In the genomic region with DNA sequence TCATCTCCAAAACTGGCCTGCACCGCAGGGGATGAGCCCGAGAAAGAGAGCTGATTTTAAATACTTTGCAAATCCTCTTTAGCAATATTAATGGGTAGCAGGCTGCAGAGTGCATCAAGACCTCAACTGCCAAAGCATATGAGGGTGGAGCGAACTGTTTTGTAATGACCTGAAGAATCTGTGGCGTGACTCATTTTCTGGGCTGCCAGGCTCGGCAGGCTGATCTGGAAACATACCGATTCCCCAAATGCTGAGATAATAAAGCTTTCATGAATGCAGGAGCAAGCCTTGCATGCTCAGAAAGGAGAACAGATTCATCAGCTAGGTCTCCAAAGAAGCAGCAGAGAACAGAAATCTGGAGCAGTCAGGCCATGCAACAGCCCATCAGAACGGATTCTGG, we compare ENCODE assay signal across 11 mouse cellular contexts.
DNase-seq lines count a peak whose midpoint lies in the region; ATAC-seq lines count a peak whose summit lies in the region.
"Had no signal": no experiment of that assay in that cellular context is flagged by ENCODE, and none has a peak within 500 bp of the region (broad histone marks: within the 10 kb centered on the region; RNA-seq: fewer than 3 reads in every experiment).

No protein-coding gene starts in this region.

- no peaks in the 10 kb centered on the region for H3K9me3 ChIP-seq in midbrain, embryonic 11.5 days (ENCODE audit: control insufficient read depth, low read length)
- H3K9me3 ChIP-seq in midbrain, embryonic 10.5 days (replicated peaks) = no peaks in the 10 kb centered on the region
- no peaks in the 10 kb centered on the region for H3K9me3 ChIP-seq in forebrain, embryonic 13.5 days (replicated peaks)
- H3K9me3 ChIP-seq: forebrain, embryonic 12.5 days had no signal

- H3K36me3 ChIP-seq in midbrain, embryonic 11.5 days (ENCODE audit: control insufficient read depth, insufficient read depth, low read length) = no peaks in the 10 kb centered on the region
- H3K36me3 ChIP-seq in midbrain, embryonic 10.5 days = no peaks in the 10 kb centered on the region
- no peaks in the 10 kb centered on the region for H3K36me3 ChIP-seq in forebrain, embryonic 13.5 days (ENCODE audit: poor library complexity, severe bottlenecking)
- H3K36me3 ChIP-seq: forebrain, embryonic 12.5 days had no signal

- no peaks in the 10 kb centered on the region for H3K27me3 ChIP-seq in midbrain, embryonic 11.5 days (ENCODE audit: control insufficient read depth, insufficient read depth, low read length)
- no peaks in the 10 kb centered on the region for H3K27me3 ChIP-seq in midbrain, embryonic 10.5 days (ENCODE audit: low read depth, poor library complexity, severe bottlenecking)
- H3K27me3 ChIP-seq in forebrain, embryonic 13.5 days = no peaks in the 10 kb centered on the region
- H3K27me3 ChIP-seq: forebrain, embryonic 12.5 days had no signal

- no peak overlapping the region for H3K9ac ChIP-seq in midbrain, embryonic 11.5 days (ENCODE audit: low read length)
- no peak overlapping the region for H3K9ac ChIP-seq in forebrain, embryonic 13.5 days
- H3K9ac ChIP-seq: forebrain, embryonic 12.5 days; liver, postnatal 0 days had no signal

- H3K4me3 ChIP-seq in midbrain, embryonic 11.5 days (ENCODE audit: low read depth, low read length) = no peak overlapping the region
- H3K4me3 ChIP-seq in midbrain, embryonic 10.5 days = no peak overlapping the region
- H3K4me3 ChIP-seq in forebrain, embryonic 13.5 days = no peak overlapping the region
- H3K4me3 ChIP-seq: forebrain, embryonic 12.5 days; myocyte had no signal

- ATAC-seq in midbrain, embryonic 11.5 days (ENCODE audit: low FRiP score) = no peak
- no peak for ATAC-seq in erythroblast, adult 5-6 weeks (replicated peaks; ENCODE audit: low FRiP score, poor library complexity, severe bottlenecking)
- ATAC-seq in forebrain, embryonic 13.5 days = no peak
- ATAC-seq: liver, postnatal 0 days had no signal

- peak; percentile 1 for DNase-seq in cerebellum, adult 8-10 months
- DNase-seq in cerebellum, adult 11 months = no peak
- DNase-seq in midbrain, embryonic 11.5 days (ENCODE audit: low spot score, missing footprints) = peak; percentile 61
- no peak for DNase-seq in midbrain, embryonic 10.5 days (ENCODE audit: low spot score)
- DNase-seq in heart, adult 8-10 months (ENCODE audit: low spot score) = peak; percentile 19
- peak; percentile 53 for DNase-seq in urinary bladder, postnatal 14 days (ENCODE audit: low spot score)
- DNase-seq: liver, postnatal 0 days had no signal

- no peak overlapping the region for H3K4me2 ChIP-seq in midbrain, embryonic 11.5 days
- H3K4me2 ChIP-seq in forebrain, embryonic 13.5 days = no peak overlapping the region
- H3K4me2 ChIP-seq: forebrain, embryonic 12.5 days had no signal

- 72% methylated on average over 7 of the region's 7 CpGs for WGBS in midbrain, embryonic 11.5 days
- 75% methylated on average over 7 of the region's 7 CpGs for WGBS in midbrain, embryonic 10.5 days
- WGBS in forebrain, embryonic 13.5 days = 60% methylated on average over 7 of the region's 7 CpGs

- H3K4me1 ChIP-seq in midbrain, embryonic 11.5 days (ENCODE audit: control insufficient read depth, insufficient read depth, low read length) = no peaks in the 10 kb centered on the region
- H3K4me1 ChIP-seq in midbrain, embryonic 10.5 days = peaks cover 7% of the 10 kb centered on the region; the same call in 1 of the 2 replicates
- H3K4me1 ChIP-seq in forebrain, embryonic 13.5 days = no peaks in the 10 kb centered on the region
- H3K4me1 ChIP-seq: forebrain, embryonic 12.5 days had no signal

- H3K27ac ChIP-seq in midbrain, embryonic 11.5 days (ENCODE audit: low read depth, low read length) = no peak overlapping the region
- no peak overlapping the region for H3K27ac ChIP-seq in midbrain, embryonic 10.5 days (replicated peaks)
- H3K27ac ChIP-seq in forebrain, embryonic 13.5 days = no peak overlapping the region
- H3K27ac ChIP-seq: forebrain, embryonic 12.5 days had no signal

Comparison
In these comparisons a context has a peak if more than half of its experiments do, and no peak if none do; other contexts are left out.
1. DNase-seq: peak in cerebellum, adult 8-10 months (single experiment), midbrain, embryonic 11.5 days (single experiment), heart, adult 8-10 months (single experiment) and urinary bladder, postnatal 14 days (single experiment); none in cerebellum, adult 11 months (single experiment) and midbrain, embryonic 10.5 days (single experiment).